Mouse (Mus musculus): ENCODE measurements at regions not wholly inside any gene's neighbourhood (a gene's known extent, or its start where the extent isn't known, plus 50 kb on each side); places are given as distances from the start of the nearest gene placed in this dataset.
A peak's percentile ranks its signal among the peaks of the same experiment; 100 is the strongest.
"Not testable (repeated sequence)": the region's sequence is repeated elsewhere in the genome, so short reads cannot be mapped to it uniquely, and the experiment has no call there.

GRCm38 (mm10) chr4:18349157-18349556 is 1256.1 kb upstream of the Gm12353 start:
- no peak for DNase-seq

DNA sequence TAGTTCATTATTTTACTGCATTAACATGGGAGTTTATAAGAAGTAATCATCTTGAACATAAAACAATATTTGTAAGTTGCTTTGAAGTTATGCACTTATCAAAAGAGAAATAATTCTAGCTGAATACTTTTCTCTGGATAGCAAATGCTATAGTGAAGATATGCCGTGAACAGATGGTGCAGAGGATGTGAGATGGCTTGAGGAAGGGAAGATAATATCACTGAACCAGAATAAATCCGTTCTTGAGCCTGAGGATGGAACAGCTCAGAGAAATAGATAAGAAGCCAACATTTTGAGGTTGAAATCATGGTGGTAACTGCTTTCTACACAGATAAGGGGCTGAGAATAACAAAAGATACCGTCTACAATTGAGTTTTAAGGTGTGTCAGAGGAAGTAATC is 1239.7 kb upstream of the Gm12353 start:
- DNase-seq = peak; percentile 29

GRCm38 (mm10) chr4:18365916-18366315 is 1239.3 kb upstream of the Gm12353 start:
- DNase-seq = peak; percentile 34

DNA sequence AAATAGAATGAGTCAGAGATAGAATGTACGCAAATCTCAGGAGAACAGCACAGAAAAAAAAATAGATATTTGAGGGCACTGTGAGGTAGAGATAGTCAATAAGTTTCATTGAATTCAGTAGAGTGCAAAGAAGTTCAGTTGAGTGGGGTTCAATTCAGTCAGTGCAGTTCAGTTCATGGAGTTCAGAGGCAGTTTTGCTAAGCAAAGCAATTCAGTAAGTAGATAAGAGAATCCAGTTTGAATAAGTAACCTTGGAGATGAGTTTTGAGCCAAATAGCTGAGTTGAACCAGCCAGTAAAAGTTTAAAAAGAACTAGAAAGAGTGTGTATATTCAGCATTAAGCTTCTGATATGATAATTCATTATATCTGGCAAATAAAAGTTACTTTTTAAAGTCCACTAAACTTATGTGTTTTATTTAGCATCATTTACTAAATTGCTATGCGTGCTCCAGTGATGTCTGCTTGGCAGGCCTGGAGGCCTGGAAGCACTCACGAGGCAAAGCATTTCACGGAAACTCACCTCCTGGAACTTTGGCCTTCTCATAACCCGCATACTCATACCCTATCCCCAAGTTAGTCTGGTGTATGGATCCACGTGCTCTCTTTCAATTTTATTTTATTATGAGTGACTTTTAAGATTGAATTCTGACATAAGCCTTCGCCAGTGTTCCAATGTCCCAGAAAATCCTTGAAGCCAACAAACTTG is 1210.3 kb upstream of the Gm12353 start:
- no peak for DNase-seq

GRCm38 (mm10) chr4:18395528-18396128 is 1209.6 kb upstream of the Gm12353 start:
- DNase-seq = not testable (repeated sequence)

DNA sequence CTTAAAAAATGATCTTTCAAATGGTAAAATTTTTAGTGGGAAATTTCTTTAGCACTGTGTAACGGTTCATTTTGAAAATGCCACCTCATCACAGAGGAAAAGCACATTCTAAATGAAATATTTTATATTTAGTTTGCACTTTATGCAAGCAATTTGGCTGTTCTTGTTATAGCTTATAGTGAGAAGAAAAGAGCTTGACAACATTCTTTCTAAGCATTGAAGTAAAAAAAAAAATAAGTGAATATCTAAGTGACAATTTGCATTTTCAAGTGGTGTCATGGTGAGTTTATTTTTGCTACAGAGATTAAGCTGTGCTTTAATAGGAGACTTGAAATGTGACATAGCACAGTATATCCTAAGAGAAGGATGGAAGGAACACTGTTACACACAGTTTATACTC is 1194.9 kb upstream of the Gm12353 start:
- no peak for DNase-seq

- DNase-seq = no peak
Observed at GRCm38 (mm10) chr4:18441385-18441784, 1163.9 kb upstream of the Gm12353 start.

DNA sequence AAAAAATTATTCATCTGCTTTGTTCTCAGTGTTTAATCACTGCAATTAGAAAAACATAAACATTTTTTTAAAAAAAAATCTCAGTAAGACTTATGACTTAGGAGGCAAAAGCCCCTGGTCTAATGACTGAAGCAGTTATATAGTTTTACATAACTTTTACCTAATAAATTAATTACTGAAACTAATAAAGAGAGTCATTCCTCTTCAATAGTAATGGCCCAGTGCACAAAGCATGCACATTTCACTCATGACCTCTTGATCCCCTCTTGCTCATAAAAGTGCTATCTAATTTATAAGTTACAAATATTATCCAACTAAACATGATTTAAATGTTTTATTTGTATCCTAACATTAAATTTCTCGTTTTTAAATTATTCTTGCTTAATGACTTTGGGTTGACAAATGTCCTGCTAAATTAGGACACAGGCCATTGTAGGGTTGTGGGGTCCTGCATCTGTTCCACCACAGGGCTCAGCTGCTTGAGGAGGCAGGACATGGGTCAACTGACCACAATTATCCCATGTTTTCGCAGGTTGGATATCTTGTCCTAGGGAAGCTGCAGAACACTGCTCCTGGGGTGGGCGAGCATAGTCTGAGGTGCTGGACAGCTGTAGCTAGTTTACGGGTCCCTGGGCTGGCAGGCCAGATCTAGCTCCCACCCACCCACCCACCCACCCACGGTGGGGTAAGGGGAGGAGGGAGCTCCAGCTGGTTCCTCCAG is 1160.8 kb upstream of the Gm12353 start:
- DNase-seq = no peak

- DNase-seq = no peak
Observed at GRCm38 (mm10) chr4:18461641-18462040, 1143.6 kb upstream of the Gm12353 start.

GRCm38 (mm10) chr4:18468271-18468670 is 1137.0 kb upstream of the Gm12353 start:
- not testable (repeated sequence) for DNase-seq

DNA sequence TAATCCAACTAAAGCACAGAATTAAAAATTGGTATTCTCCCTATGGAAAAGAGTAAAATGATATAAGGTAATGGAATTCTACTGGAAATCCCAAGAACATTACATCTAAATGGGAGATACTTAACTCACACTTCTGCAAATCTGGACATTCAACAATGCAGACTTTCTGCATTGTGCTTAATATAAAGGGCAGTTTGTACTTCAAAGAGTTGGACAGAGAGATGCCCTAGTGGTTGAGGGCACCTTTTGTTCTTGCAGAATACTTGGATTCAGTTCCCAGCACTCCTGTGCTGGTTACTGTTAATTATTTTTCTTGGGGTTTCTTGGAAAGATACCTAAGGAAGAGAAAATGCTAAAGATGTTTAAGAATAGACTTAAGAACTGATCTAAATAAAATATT is 1135.7 kb upstream of the Gm12353 start:
- DNase-seq = no peak

Data from right cerebral cortex, postnatal 25 days (tissue).